Mouse (Mus musculus): ENCODE results near the gene Sf3b5. TPM values are rescaled to one million over a fixed set of nuclear protein-coding genes. Genes with fewer than 3 reads are reported as not detected.

Sf3b5 gene
- total and polyA plus RNA-seq, 2 experiments: 7.7 to 22.0 TPM

DNA sequence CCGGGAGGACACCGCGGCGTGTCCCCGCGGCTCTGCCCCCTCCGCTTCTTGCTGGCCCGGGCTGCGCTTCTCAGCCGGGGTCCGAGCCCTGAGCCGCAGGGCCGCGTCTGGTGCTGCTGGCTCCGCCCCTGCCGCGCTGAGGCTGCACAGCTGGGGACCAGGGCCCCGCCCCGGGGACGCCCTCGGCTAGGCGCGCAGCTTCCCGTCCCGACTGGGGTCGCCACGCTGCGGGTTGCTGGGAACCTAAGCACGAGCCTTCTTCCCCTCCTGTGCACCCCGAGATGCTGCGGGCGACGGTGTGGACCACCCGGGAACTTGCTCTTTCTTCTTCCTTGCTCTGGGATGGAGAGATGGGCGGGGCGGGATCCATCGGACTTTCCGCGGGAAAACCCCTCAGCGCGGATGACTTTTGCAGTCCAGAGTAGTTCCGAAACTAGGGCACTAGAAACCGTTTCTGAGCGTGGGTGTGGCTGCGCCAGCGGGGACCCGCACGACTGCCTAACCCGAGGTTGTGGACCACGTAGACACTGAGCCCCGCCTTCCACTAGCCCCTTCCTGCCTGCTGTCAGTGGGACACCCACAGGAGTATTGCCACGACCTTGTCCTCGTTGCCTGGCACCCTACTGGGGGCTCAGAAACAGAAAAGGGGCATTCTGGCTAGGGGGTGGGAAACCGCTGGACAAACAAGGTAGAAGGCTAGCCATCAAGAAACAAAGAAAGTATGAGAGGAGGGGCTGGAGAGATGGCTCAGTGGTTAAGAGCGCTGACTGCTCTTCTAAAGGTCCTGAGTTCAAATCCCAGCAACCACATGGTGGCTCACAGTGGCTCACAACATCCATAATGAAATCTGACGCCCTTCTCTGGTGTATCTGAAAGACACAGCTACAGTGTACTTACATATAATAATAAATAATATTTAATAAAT, 40.7 kb upstream of the Sf3b5 start, which contains the start of gene Stx11:
Gene Stx11, minus strand, starts transcription at position 148 of the 925 bp plus-strand sequence.
- H3K79me2 ChIP-seq (ENCODE audit: control insufficient read depth, insufficient read depth, low read length): no peaks in the 10 kb centered on the region
- no peaks in the 10 kb centered on the region for H3K4me1 ChIP-seq (ENCODE audit: control insufficient read depth, insufficient read depth, low read length)
- TF ChIP-seq POLR2A (IDR thresholded peaks at IDR 0.05; ENCODE audit: extremely low read depth, insufficient read depth, low read length) (no peak), CTCF (IDR thresholded peaks at IDR 0.05; ENCODE audit: low read depth, low read length) (no peak)
- peak within 1 kb of the TSS; percentile 58 for H3K9ac ChIP-seq (ENCODE audit: low read depth, low read length)
- 9% methylated on average over 56 of the region's 56 CpGs for whole genome bisulfite sequencing
- no peak for DNase-seq (ENCODE audit: extremely low read depth, low read depth, low spot score)
- peak within 1 kb of the TSS; percentile 86 for H3K4me3 ChIP-seq (ENCODE audit: insufficient read depth, low read depth, low read length)
- no peaks in the 10 kb centered on the region for H3K36me3 ChIP-seq (ENCODE audit: control insufficient read depth, insufficient read depth, low read length)
- no peak within 1 kb of the TSS for H3K27ac ChIP-seq (replicated peaks; ENCODE audit: insufficient read depth, low read depth, low read length)
- no peaks in the 10 kb centered on the region for H3K27me3 ChIP-seq (ENCODE audit: control insufficient read depth, insufficient read depth, low read length)

DNA sequence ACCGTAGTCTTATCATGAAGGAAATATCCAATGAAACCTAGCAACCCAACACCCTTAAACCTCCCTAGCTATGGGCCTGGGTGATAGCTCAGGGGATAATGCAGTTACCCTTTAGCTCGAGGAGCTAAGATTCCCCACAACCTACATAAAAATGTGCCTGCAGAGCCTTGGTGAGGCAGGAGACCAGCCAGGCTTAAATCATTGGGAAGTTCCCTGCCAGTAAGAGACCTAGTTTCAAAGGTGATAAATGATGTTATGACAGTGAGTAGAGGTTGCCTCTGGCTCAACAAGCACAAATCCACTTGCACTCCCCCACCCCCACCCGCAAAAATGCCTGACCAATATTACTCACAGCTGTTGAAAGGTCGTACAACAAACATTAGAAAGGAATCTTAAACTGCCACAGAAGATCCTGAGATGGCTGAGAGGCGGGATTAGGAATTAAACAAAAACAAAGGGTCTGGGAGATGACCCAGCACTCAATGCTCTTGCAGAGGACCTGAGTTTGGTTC, 39.4 kb upstream of the Sf3b5 start:
- no peak for TF ChIP-seq CTCF (IDR thresholded peaks at IDR 0.05; ENCODE audit: low read depth, low read length)
- TF ChIP-seq POLR2A (IDR thresholded peaks at IDR 0.05; ENCODE audit: extremely low read depth, insufficient read depth, low read length): no peak
- H3K79me2 ChIP-seq (ENCODE audit: control insufficient read depth, insufficient read depth, low read length): no peaks in the 10 kb centered on the region
- H3K27me3 ChIP-seq (ENCODE audit: control insufficient read depth, insufficient read depth, low read length): no peaks in the 10 kb centered on the region
- no peak for DNase-seq (ENCODE audit: extremely low read depth, low read depth, low spot score)
- H3K9ac ChIP-seq (ENCODE audit: low read depth, low read length): no peak overlapping the region
- 92% methylated on average over 5 of the region's 5 CpGs for WGBS
- no peak overlapping the region for H3K4me3 ChIP-seq (ENCODE audit: insufficient read depth, low read depth, low read length)
- H3K4me1 ChIP-seq (ENCODE audit: control insufficient read depth, insufficient read depth, low read length): no peaks in the 10 kb centered on the region
- H3K36me3 ChIP-seq (ENCODE audit: control insufficient read depth, insufficient read depth, low read length): no peaks in the 10 kb centered on the region
- no peak overlapping the region for H3K27ac ChIP-seq (replicated peaks; ENCODE audit: insufficient read depth, low read depth, low read length)

DNA sequence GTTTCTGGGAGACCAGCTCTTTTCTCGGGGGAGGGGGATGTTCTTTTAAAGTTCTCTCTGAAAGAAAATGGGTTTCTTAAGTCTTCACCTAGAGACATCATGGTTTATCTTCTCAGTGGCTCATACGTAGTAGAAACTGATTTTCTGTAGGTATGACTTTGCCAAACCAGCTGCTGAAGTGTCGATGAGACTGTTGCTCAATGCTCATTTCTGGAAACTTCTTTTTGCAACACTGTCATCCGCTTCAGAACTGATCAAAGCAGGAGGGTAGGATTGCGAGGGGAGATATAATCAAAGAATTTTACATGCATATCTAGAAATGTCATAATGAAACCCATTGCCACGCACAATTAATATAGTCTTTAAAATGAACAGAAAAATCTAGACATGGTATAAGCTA, 30.6 kb upstream of the Sf3b5 start:
- Histone ChIP-seq H3K27me3 (ENCODE audit: control insufficient read depth, insufficient read depth, low read length) (no peaks in the 10 kb centered on the region), H3K27ac (replicated peaks; ENCODE audit: insufficient read depth, low read depth, low read length) (no peak overlapping the region), H3K4me1 (ENCODE audit: control insufficient read depth, insufficient read depth, low read length) (no peaks in the 10 kb centered on the region), H3K36me3 (ENCODE audit: control insufficient read depth, insufficient read depth, low read length) (no peaks in the 10 kb centered on the region), H3K9ac (ENCODE audit: low read depth, low read length) (no peak overlapping the region), H3K79me2 (ENCODE audit: control insufficient read depth, insufficient read depth, low read length) (no peaks in the 10 kb centered on the region), H3K4me3 (ENCODE audit: insufficient read depth, low read depth, low read length) (no peak overlapping the region)
- no peak for DNase-seq (ENCODE audit: extremely low read depth, low read depth, low spot score)
- no peak for TF ChIP-seq POLR2A (IDR thresholded peaks at IDR 0.05; ENCODE audit: extremely low read depth, insufficient read depth, low read length)
- TF ChIP-seq CTCF (IDR thresholded peaks at IDR 0.05; ENCODE audit: low read depth, low read length): no peak
- 88% methylated on average over 6 of the region's 6 CpGs for WGBS

DNA sequence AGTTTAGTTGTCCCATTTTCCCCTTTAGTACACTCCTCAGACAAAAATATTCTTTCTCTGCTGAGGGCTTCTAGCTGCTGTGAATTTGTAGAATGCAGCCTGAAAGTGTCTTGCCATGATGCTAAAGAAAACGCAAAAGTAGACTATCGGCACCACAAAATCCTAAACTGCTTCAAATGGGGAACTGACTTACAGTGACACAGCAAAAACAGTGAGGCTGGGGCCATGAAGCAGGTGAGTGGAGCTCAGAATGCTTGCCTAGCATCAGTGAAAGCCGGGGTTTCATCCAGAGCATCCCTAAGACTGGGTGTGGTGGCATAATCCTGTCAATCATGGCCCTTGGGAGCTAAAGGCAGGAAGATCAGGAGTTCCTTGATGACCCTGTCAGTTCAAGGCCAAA, 29.7 kb upstream of the Sf3b5 start:
- DNase-seq (ENCODE audit: extremely low read depth, low read depth, low spot score): no peak
- Histone ChIP-seq H3K9ac (ENCODE audit: low read depth, low read length) (no peak overlapping the region), H3K4me3 (ENCODE audit: insufficient read depth, low read depth, low read length) (no peak overlapping the region), H3K79me2 (ENCODE audit: control insufficient read depth, insufficient read depth, low read length) (no peaks in the 10 kb centered on the region), H3K27ac (replicated peaks; ENCODE audit: insufficient read depth, low read depth, low read length) (no peak overlapping the region), H3K36me3 (ENCODE audit: control insufficient read depth, insufficient read depth, low read length) (no peaks in the 10 kb centered on the region), H3K4me1 (ENCODE audit: control insufficient read depth, insufficient read depth, low read length) (no peaks in the 10 kb centered on the region), H3K27me3 (ENCODE audit: control insufficient read depth, insufficient read depth, low read length) (no peaks in the 10 kb centered on the region)
- no peak for TF ChIP-seq CTCF (IDR thresholded peaks at IDR 0.05; ENCODE audit: low read depth, low read length)
- no peak for TF ChIP-seq POLR2A (IDR thresholded peaks at IDR 0.05; ENCODE audit: extremely low read depth, insufficient read depth, low read length)
- WGBS: 92% methylated on average over 3 of the region's 3 CpGs

DNA sequence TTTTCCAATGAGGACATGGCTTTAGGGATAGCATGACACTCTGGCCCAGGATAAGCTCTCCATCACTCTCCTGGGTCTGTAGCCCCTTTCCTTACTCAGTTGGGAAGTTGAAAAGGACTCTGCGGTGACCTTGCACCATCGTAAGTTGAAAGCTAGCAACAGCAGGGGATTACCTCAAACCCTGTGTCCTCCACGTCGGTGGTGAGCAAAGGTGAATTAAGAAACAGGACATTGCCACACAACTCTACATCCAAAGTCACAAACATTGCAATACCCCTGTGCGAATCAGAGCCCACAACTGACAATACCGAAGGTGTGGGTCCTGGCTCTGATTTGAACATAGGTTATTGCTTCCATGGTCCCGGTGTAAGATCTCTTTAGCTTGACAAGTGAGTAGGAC, 29.2 kb upstream of the Sf3b5 start:
- Histone ChIP-seq H3K4me1 (ENCODE audit: control insufficient read depth, insufficient read depth, low read length) (no peaks in the 10 kb centered on the region), H3K4me3 (ENCODE audit: insufficient read depth, low read depth, low read length) (no peak overlapping the region), H3K9ac (ENCODE audit: low read depth, low read length) (no peak overlapping the region), H3K79me2 (ENCODE audit: control insufficient read depth, insufficient read depth, low read length) (no peaks in the 10 kb centered on the region), H3K27ac (replicated peaks; ENCODE audit: insufficient read depth, low read depth, low read length) (no peak overlapping the region), H3K27me3 (ENCODE audit: control insufficient read depth, insufficient read depth, low read length) (no peaks in the 10 kb centered on the region), H3K36me3 (ENCODE audit: control insufficient read depth, insufficient read depth, low read length) (no peaks in the 10 kb centered on the region)
- TF ChIP-seq POLR2A (IDR thresholded peaks at IDR 0.05; ENCODE audit: extremely low read depth, insufficient read depth, low read length) (no peak), CTCF (IDR thresholded peaks at IDR 0.05; ENCODE audit: low read depth, low read length) (no peak)
- DNase-seq (ENCODE audit: extremely low read depth, low read depth, low spot score): no peak
- 58% methylated on average over 7 of the region's 7 CpGs for WGBS

DNA sequence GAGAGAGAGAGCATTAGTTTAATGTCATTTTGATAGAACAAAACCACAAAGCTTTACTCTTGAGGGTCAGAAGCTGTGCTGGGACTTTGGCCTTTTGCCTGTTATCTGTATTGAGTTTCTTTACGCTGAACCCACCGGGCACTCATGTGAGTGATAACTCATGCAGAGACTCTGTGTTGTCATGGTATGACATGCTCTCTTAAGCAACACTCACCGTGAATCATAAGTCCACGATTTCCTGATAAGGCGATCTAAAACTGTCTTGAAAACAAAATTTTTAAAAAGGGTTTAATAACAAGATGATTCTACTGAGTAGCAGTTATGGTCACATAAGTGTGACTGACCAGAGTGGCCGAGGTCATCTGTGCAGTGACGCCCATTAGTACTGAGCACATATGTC, 28.6 kb upstream of the Sf3b5 start:
- Histone ChIP-seq H3K27me3 (ENCODE audit: control insufficient read depth, insufficient read depth, low read length) (no peaks in the 10 kb centered on the region), H3K36me3 (ENCODE audit: control insufficient read depth, insufficient read depth, low read length) (no peaks in the 10 kb centered on the region), H3K4me1 (ENCODE audit: control insufficient read depth, insufficient read depth, low read length) (no peaks in the 10 kb centered on the region), H3K27ac (replicated peaks; ENCODE audit: insufficient read depth, low read depth, low read length) (no peak overlapping the region), H3K79me2 (ENCODE audit: control insufficient read depth, insufficient read depth, low read length) (no peaks in the 10 kb centered on the region), H3K9ac (ENCODE audit: low read depth, low read length) (no peak overlapping the region), H3K4me3 (ENCODE audit: insufficient read depth, low read depth, low read length) (no peak overlapping the region)
- TF ChIP-seq POLR2A (IDR thresholded peaks at IDR 0.05; ENCODE audit: extremely low read depth, insufficient read depth, low read length) (no peak), CTCF (IDR thresholded peaks at IDR 0.05; ENCODE audit: low read depth, low read length) (no peak)
- 77% methylated on average over 7 of the region's 7 CpGs for WGBS
- DNase-seq (ENCODE audit: extremely low read depth, low read depth, low spot score): no peak

Data from liver, adult 2 months (tissue).